Mouse (Mus musculus) ES-Bruce4 (cell line): Measurements from ENCODE around the gene Rps26. TPM values are rescaled to one million over a fixed set of nuclear protein-coding genes. Genes with fewer than 3 reads are reported as not detected.

Source experiments
- H3K27ac ChIP-seq: 2 replicates; pipeline ENCODE4 v1.5.1; 2012; ENCODE audit warnings: low read length, inconsistent platforms; ENCODE audit not compliant: insufficient read depth
- H3K27me3 ChIP-seq: 2 replicates; pipeline ENCODE4 v1.6.1; 2012; ENCODE audit warnings: mild to moderate bottlenecking, low read length, inconsistent platforms; ENCODE audit not compliant: control insufficient read depth, poor library complexity, insufficient read depth, severe bottlenecking
- H3K36me3 ChIP-seq: 2 replicates; pipeline ENCODE4 v1.6.1; 2012; ENCODE audit warnings: inconsistent platforms, mild to moderate bottlenecking, low read length, moderate library complexity; ENCODE audit not compliant: control insufficient read depth, poor library complexity, insufficient read depth, severe bottlenecking
- H3K4me1 ChIP-seq: one replicate; pipeline ENCODE4 v1.8.1; 2011; ENCODE audit warnings: low read length; ENCODE audit not compliant: control insufficient read depth, insufficient read depth
- H3K4me3 ChIP-seq: 2 replicates; pipeline ENCODE4 v1.5.1; 2011; ENCODE audit warnings: low read depth, mild to moderate bottlenecking, low read length
- H3K9ac ChIP-seq: 2 replicates; pipeline ENCODE4 v1.6.1; 2012; ENCODE audit warnings: low read depth, mild to moderate bottlenecking, inconsistent platforms; ENCODE audit not compliant: poor library complexity, severe bottlenecking
- H3K9me3 ChIP-seq: replicated peaks from 2 replicates; pipeline ENCODE4 v1.6.1; 2012; ENCODE audit warnings: mild to moderate bottlenecking, low read length, inconsistent platforms; ENCODE audit not compliant: control insufficient read depth, poor library complexity, insufficient read depth, severe bottlenecking
- CTCF ChIP-seq: IDR thresholded peaks from one replicate; pipeline ENCODE4 v1.8.1; 2011; ENCODE audit warnings: low read depth, low read length
- EP300 ChIP-seq: IDR thresholded peaks from 2 replicates; pipeline ENCODE4 v1.6.1; 2011; ENCODE audit warnings: low read depth, low read length; ENCODE audit not compliant: insufficient read depth
- POLR2A ChIP-seq: IDR thresholded peaks from one replicate; pipeline ENCODE4 v1.8.1; 2011; ENCODE audit warnings: low read length; ENCODE audit not compliant: insufficient read depth
- polyA plus RNA-seq: library from polyadenylated mRNA; stranded (reverse); fragments of >200 nt; gene quantifications from 2 replicates; pipeline ENCODE4 v1.2.4, GENCODE M21; 2011; ENCODE audit warnings: low read depth; ENCODE audit not compliant: missing spikeins, insufficient read depth, insufficient read length

Rps26 gene
- 1,832 and 1,959 TPM in 2 replicates for polyA plus RNA-seq

DNA sequence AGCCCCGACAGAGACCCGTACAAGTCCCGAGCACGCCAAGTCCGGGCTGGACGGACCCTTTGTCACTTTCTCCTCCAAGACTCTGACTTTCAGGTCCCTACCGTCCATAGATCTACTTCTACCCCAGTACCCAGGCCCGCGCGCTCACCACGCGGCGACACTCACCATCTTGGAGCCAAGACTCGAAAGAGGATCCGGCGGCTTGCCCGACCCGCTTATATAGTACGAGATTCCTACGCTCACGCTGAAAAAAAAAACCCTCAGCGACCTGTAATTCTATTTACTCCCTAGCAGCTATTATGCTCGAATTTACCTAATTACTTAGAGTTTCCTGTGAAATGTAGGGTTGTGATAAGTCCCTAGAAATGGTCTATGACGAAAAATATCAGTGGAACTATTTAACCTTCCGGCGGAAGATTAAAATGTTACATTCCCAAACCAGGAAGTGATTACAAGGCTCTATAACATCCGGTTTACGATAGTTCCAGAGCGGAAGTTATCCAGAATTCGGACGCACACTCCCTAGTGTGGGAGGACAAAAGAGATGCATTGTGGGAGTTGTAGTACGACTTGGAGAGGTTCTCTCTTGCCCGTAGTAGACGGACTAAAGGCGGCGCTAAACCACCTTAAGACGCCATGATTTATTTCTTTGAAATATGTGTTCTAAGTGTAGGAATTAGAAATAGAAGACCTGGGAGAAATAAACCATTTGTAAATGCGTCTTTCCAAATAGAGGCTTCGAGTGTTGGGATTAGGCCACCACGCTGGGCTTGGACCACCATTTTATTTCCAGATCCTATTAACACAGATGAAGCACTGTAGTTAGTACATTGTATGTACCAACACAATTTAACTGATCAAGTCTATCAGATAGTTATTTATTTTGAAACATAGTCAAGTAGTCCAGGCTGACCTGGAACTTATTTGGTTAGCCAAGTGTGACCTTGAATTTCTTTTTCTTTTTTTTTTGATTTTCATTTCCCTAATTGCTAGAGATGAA, at the start of gene Rps26:
Gene Rps26, minus strand, starts transcription at position 437 of the 1,000 bp plus-strand sequence.
- Histone ChIP-seq H3K36me3 (peaks cover 23% of the 10 kb centered on the region), H3K4me3 (peak within 1 kb of the TSS; percentile 83)

DNA sequence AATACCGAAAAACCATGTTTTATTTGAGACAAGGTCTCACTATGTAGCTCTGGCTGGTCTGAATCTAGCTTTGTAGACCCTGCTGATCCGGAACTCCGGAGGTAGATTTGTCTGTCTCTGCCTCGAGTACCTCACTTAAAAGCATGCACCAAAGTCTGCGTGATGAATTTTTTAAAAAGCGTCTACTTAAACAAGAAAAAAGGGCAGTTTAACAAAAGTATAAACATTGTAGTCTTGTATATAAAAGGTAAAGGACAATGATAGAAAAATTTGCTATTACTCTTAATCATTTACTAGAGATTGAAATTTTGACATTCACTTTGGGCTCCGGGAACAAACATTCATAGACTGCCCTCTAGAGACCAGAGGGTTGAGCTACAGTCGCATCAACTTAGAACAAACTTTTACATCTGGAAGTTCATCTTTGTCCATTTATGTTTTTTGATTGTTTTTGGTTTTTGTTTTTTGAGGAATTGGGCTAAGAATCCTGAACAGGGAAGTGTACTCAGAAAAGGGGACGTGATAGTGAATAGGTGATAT, 48.0 kb upstream of the Rps26 start:
- no peaks in the 10 kb centered on the region for H3K9me3 ChIP-seq
- peaks cover 6% of the 10 kb centered on the region for H3K36me3 ChIP-seq
- H3K9ac ChIP-seq: peak overlapping the region; percentile 33; the same call in 1 of the 2 replicates
- H3K27ac ChIP-seq: no peak overlapping the region
- TF ChIP-seq POLR2A (no peak), EP300 (no peak), CTCF (no peak)
- H3K27me3 ChIP-seq: no peaks in the 10 kb centered on the region
- H3K4me3 ChIP-seq: peak overlapping the region; percentile 72
- H3K4me1 ChIP-seq: no peaks in the 10 kb centered on the region

More for the DNA sequence above, at the start of gene Rps26:
- no peaks in the 10 kb centered on the region for H3K4me1 ChIP-seq
- H3K9me3 ChIP-seq: no peaks in the 10 kb centered on the region
- peak; percentile 83 for TF ChIP-seq POLR2A
- TF ChIP-seq CTCF: no peak
- 0 out of 2 replicates have a peak, but pooled peaks have one; percentile 9 for TF ChIP-seq EP300
- H3K27me3 ChIP-seq: no peaks in the 10 kb centered on the region
- H3K9ac ChIP-seq: peak within 1 kb of the TSS; percentile 98
- peak within 1 kb of the TSS; percentile 13 for H3K27ac ChIP-seq

DNA sequence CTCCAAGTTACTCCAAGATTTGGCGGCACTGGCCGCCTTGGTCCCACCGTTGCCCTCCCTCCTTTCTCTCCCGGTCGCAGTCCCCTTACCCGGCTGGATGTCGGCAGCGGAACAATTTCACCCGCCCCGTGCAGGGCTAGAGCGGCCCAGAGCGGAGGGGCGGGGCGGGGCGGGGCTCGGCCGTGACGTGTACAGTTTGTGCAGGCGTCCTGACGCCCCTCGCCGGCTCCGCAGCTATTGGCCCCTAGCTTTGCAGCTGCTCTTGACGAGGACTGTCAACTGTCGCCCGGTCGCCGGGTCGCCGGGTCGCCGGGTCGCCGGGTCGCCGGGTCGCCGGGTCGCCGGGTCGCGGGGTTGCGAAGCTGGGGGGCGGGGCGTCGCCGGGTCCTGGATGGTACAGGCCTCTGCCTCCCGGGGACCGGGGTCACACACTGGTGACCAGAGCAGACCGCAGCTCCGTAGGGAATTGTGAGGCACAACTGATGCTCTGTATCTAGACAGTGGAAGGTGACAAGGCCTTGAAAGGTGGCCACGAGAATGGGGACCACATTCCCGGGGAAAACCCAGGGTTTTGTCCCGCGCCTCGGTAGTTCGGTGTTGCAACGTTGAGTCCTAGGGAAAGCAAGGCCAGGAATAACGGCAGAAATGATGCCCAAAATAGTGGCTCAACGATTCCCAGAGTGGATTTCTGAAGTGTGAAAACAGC, 47.4 kb upstream of the Rps26 start, which contains the start of gene Suox:
Gene Suox, minus strand, starts transcription at position 311 of the 706 bp plus-strand sequence.
- H3K9ac ChIP-seq: peak within 1 kb of the TSS; percentile 33
- H3K27me3 ChIP-seq: no peaks in the 10 kb centered on the region
- peak within 1 kb of the TSS; percentile 72 for H3K4me3 ChIP-seq
- H3K36me3 ChIP-seq: 0 out of 2 replicates have a peak, but pooled peaks cover 2% of the 10 kb centered on the region
- H3K9me3 ChIP-seq: no peaks in the 10 kb centered on the region
- no peak for TF ChIP-seq EP300
- TF ChIP-seq CTCF: no peak
- TF ChIP-seq POLR2A: no peak
- no peak within 1 kb of the TSS for H3K27ac ChIP-seq
- no peaks in the 10 kb centered on the region for H3K4me1 ChIP-seq

DNA sequence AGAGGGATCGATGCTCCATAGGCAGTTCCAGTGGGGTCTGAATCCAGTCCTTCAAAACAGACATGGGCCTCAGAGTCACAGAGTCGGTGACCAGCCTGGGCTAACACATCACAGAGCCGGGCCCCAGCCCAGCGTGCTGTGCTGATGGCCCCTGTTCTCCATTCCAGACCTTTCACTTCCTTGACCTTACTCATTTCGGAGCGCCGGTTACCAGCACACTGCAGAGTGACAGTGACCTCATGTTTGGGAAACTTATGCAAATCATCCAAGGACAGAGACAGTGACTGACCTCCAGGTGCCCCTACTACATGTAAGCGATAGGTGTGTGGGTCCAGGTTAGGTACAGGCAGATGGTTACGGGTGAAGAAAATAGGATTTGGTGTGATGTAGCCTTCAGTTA, 44.6 kb upstream of the Rps26 start:
- no peak overlapping the region for H3K4me3 ChIP-seq
- 0 out of 2 replicates have a peak, but pooled peaks cover 2% of the 10 kb centered on the region for H3K36me3 ChIP-seq
- no peaks in the 10 kb centered on the region for H3K9me3 ChIP-seq
- H3K27me3 ChIP-seq: no peaks in the 10 kb centered on the region
- H3K4me1 ChIP-seq: no peaks in the 10 kb centered on the region
- no peak overlapping the region for H3K9ac ChIP-seq
- TF ChIP-seq CTCF (no peak), POLR2A (no peak), EP300 (no peak)
- no peak overlapping the region for H3K27ac ChIP-seq

DNA sequence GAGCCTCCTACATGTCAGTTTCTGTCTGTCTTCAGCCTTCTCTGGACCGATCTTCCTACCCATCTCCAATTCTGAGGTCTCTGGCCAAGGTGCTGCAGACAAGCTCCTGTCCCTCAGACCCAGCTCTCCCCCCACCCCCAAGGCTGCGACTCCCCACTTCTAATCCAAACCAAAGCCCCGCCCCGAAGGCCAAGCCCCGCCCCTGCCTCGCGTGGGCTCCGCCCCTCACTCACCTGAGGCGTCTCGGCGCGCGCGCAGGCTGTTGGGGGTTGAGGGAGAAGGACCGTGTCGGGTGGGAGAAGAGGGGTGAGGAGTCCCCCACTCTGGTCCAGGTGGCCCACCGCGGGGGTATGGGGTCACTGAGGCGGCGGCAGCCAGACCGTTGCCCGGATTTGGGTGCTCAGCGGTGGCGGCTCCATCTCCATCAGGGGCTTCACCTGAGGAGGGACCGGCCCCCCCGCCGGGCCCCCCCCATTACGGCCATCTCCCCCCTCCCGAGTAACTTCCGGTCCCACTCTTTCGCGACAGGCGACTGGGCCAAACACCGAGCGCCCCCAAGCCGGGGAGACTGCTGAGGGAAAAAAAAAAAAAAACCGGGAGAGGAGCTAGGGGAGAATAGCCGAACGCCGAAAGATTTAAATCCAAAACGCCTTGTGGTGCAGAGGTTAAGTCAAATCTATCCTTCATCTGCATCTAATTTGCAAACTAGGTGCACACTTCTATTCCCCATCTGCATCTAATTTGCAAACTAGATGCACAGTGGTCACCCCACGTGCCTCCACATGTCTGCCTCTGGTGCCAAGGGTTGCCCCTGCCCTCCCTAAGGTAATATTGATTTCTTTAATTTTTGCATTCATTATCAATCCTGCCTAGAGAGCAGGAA, 42.5 kb upstream of the Rps26 start:
- H3K36me3 ChIP-seq: 0 out of 2 replicates have a peak, but pooled peaks cover 2% of the 10 kb centered on the region
- H3K27ac ChIP-seq: 0 out of 2 replicates have a peak overlapping the region, but pooled peaks have one; percentile 32
- peak overlapping the region; percentile 85 for H3K9ac ChIP-seq
- TF ChIP-seq POLR2A (peak; percentile 47), CTCF (no peak), EP300 (no peak)
- no peaks in the 10 kb centered on the region for H3K4me1 ChIP-seq
- peak overlapping the region; percentile 86 for H3K4me3 ChIP-seq
- no peaks in the 10 kb centered on the region for H3K9me3 ChIP-seq
- H3K27me3 ChIP-seq: no peaks in the 10 kb centered on the region
